Mouse (Mus musculus) cerebellum, adult 2 months (tissue): ENCODE measurements around the gene Mrpl50. TPM values are rescaled to one million over a fixed set of nuclear protein-coding genes. Genes with fewer than 3 reads are reported as not detected.

Source experiments
- DNase-seq, 2 experiments: peaks; one replicate each; pipeline ENCODE4 v3.0.0; 2021
- H3K27ac ChIP-seq: fragments of 200-500 bp; 2 replicates; pipeline ENCODE4 v1.5.1; 2012; ENCODE audit warnings: low read length, control low read depth, inconsistent platforms; ENCODE audit not compliant: insufficient read depth
- H3K27me3 ChIP-seq: fragments of 200-500 bp; 2 replicates; pipeline ENCODE4 v1.6.1; 2012; ENCODE audit warnings: inconsistent platforms, mild to moderate bottlenecking, low read length, moderate library complexity; ENCODE audit not compliant: control insufficient read depth, insufficient read depth
- H3K4me1 ChIP-seq: fragments of 200-500 bp; 2 replicates; pipeline ENCODE4 v1.6.1; 2011; ENCODE audit warnings: low read length; ENCODE audit not compliant: control insufficient read depth, insufficient read depth
- H3K4me3 ChIP-seq: fragments of 200-500 bp; replicated peaks from 2 replicates; pipeline ENCODE3; 2011; ENCODE audit warnings: mild to moderate bottlenecking, low read depth, low read length, control low read depth; ENCODE audit not compliant: insufficient read depth
- CTCF ChIP-seq: fragments of 200-500 bp; IDR thresholded peaks from 2 replicates; pipeline ENCODE4 v1.5.1; 2011; ENCODE audit warnings: low read depth, mild to moderate bottlenecking, control low read depth, low read length, moderate library complexity, borderline replicate concordance; ENCODE audit not compliant: insufficient read depth
- POLR2A ChIP-seq: fragments of 200-500 bp; IDR thresholded peaks from 2 replicates; pipeline ENCODE4 v1.6.1; 2011; ENCODE audit warnings: low read length, control low read depth, borderline replicate concordance; ENCODE audit not compliant: insufficient read depth
- WGBS: fragments of 180-500 bp; shearing (Covaris S2); methylation state at CpG from one replicate; pipeline ENCODE4 v1.1.7; 2018; 5-methylcytosine and 5-hydroxymethylcytosine counted together
- polyA plus RNA-seq: library from polyadenylated mRNA; depleted of rRNA; stranded (reverse); fragments of >200 nt; gene quantifications from 2 replicates; pipeline ENCODE4 v1.2.3, GENCODE M21; 2012; rRNA removed

Gene Mrpl50
- polyA plus RNA-seq, 1 experiment, result 20.0 TPM

DNA sequence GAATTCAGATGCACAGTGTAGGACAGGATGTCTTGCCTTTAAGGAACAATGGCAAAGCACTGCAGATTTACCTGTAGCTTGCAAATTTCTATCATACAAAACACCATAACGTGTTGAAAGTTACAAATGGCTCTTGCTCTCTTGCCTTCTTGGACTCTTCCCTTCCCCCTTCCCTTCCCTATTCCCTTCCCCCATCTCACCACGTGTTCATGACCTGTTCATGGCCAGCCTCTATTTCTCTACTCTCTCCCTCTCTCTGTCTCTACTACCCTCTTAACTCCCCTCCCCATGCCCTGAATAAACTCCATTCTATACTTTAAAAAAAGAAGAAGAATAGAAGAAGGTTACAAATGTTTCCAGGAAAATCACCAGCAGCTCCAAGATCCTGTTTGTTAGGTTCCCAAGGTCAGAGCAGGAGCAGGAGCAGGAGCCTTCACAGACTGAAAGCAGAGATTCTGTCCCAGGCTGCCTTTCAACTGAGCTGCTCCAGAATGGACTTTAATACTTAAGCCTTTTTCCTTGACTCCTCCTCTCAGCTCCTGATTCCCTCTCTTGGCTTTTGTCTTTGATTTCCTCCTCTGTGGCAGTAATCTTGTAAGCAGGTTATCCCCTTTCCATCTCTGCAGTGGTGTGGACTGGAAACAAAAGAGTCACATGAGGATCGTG lies 47.3 kb downstream of the Mrpl50 start, which contains the start of gene Acnat1:
Gene Acnat1 (minus strand): TSS at position 478 of the 666 bp plus-strand sequence.
- WGBS, result 56% methylated on average over 3 of the region's 3 CpGs
- H3K27ac ChIP-seq, result no peak within 1 kb of the TSS
- DNase-seq, result no peak
- no peak within 1 kb of the TSS for H3K4me3 ChIP-seq
- no peak for TF ChIP-seq POLR2A
- no peak for TF ChIP-seq CTCF
- H3K4me1 ChIP-seq, result no peaks in the 10 kb centered on the region
- no peaks in the 10 kb centered on the region for H3K27me3 ChIP-seq

DNA sequence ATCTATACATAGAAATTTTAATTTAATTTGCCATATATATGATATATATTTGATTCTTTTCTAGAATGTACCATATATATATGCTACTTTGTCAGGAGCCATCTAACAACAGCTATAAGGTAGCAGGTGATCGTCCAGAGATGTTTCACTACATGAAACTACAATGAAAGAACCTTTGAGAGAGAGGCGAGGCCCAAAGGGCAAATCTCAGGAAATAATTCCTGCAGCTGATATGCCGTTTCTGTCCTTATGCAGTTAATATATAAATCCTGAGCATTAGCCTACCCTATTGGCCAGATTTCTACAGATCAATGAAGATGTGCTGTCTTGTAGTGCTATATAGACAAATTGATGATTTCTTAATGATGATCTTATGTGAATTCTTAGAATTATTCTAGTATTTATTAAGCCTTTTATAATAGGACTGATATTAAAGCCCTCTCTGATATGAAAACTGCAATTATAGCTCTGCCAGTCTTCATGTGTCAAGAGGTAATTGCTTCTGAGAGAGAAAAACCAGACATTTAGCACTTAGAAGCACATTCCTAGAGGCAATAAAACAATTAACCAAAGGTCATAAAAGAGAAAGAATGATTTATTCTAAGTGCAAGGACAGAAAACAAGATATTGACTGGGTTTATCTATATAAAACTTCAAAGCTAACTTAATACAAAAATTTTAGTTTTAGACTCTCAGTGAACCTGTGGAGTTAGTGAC lies 51.3 kb downstream of the Mrpl50 start:
- H3K4me3 ChIP-seq, result no peak overlapping the region
- no peaks in the 10 kb centered on the region; the same call in 1 of the 2 replicates for H3K4me1 ChIP-seq
- WGBS, result 93% methylated on average over 3 of the region's 3 CpGs
- no peak for DNase-seq
- H3K27ac ChIP-seq, result no peak overlapping the region
- H3K27me3 ChIP-seq, result no peaks in the 10 kb centered on the region
- TF ChIP-seq CTCF, result no peak
- TF ChIP-seq POLR2A, result no peak

DNA sequence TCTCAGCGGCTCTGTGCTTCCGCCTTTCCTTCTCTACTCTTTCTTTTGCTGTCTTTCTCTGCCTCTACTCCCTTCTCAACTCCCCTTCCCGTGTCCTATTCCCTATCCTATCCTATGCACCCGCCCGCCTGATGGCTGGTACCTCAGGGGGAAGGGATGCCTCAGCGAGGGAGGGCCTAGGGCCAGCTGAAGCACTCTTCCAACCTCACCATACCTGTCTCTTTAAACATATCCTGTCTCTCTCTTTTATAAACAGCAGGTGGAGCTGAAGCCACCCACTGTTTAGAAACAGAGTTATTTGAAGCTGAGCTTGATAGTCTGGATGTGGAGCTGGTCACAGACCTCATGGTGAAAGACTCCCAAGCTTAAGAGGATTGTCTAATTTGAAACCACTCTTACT lies 53.5 kb downstream of the Mrpl50 start:
- WGBS, result 89% methylated on average over 6 of the region's 6 CpGs
- no peak overlapping the region for H3K4me3 ChIP-seq
- no peaks in the 10 kb centered on the region; the same call in 1 of the 2 replicates for H3K4me1 ChIP-seq
- H3K27me3 ChIP-seq, result no peaks in the 10 kb centered on the region
- H3K27ac ChIP-seq, result no peak overlapping the region
- TF ChIP-seq POLR2A, result no peak
- no peak for TF ChIP-seq CTCF
- DNase-seq, result no peak

Other genes starting within 250 kb of the Mrpl50 start
- not detected in 2 replicates for gene Acnat2, start 112.9 kb downstream of the Mrpl50 start, polyA plus RNA-seq
- gene Acnat1, start 47.2 kb downstream of the Mrpl50 start, polyA plus RNA-seq, result 0.11 and 0.17 TPM in 2 replicates
- gene Baat, start 14.5 kb downstream of the Mrpl50 start, polyA plus RNA-seq, result 0.23 and 0.29 TPM in 2 replicates
- gene Zfp189, start 83 bp upstream of the Mrpl50 start, polyA plus RNA-seq, result 4.6 and 5.0 TPM in 2 replicates
- 3.4 and 3.8 TPM in 2 replicates for gene Aldob, start 28.5 kb upstream of the Mrpl50 start, polyA plus RNA-seq
- gene Tmem246, start 76.8 kb upstream of the Mrpl50 start, polyA plus RNA-seq, result 93.9 and 94.6 TPM in 2 replicates
- 56.9 and 62.7 TPM in 2 replicates for gene Rnf20, start 110.9 kb upstream of the Mrpl50 start, polyA plus RNA-seq
- 0.20 and 0.30 TPM in 2 replicates for gene Ppp3r2, start 160.9 kb upstream of the Mrpl50 start, polyA plus RNA-seq